ENCODE assay signal across 22 mouse cellular contexts in genomic region chr11:93467711-93468110, GRCm38 (mm10).
DNase-seq lines count a peak whose midpoint lies in the region; ATAC-seq and TF ChIP-seq lines count a peak whose summit lies in the region.
"Had no signal": no experiment of that assay in that cellular context is flagged by ENCODE, and none has a peak within 500 bp of the region (broad histone marks: within the 10 kb centered on the region; RNA-seq: fewer than 3 reads in every experiment).

No protein-coding gene starts in this region.

- peaks cover 15% of the 10 kb centered on the region for H3K4me1 ChIP-seq in hindbrain, embryonic 15.5 days (replicated peaks)
- H3K4me1 ChIP-seq in hindbrain, embryonic 11.5 days (replicated peaks; ENCODE audit: control insufficient read depth, insufficient read depth, low read length) = no peaks in the 10 kb centered on the region
- peaks cover 9% of the 10 kb centered on the region for H3K4me1 ChIP-seq in forebrain, embryonic 13.5 days

- H3K4me3 ChIP-seq in hindbrain, embryonic 15.5 days = no peak overlapping the region
- no peak overlapping the region for H3K4me3 ChIP-seq in hindbrain, embryonic 11.5 days (ENCODE audit: low read depth, low read length)
- H3K4me3 ChIP-seq in layer of hippocampus, adult 2 months = no peak overlapping the region
- H3K4me3 ChIP-seq in forebrain, embryonic 13.5 days = no peak overlapping the region

- DNase-seq in frontal cortex, postnatal 10 days (ENCODE audit: low spot score in 2 of 2) = no peak
- no peak for DNase-seq in hindbrain, embryonic 11.5 days (ENCODE audit: low spot score)
- no peak for DNase-seq in layer of hippocampus, adult 2 months (ENCODE audit: low spot score in 2 of 2)
- DNase-seq in layer of hippocampus, adult 9-11 months = no peak
- peak; percentile 64 for DNase-seq in brain, adult 2 months (ENCODE audit: low read depth, low spot score)
- DNase-seq: adrenal gland, adult 2 months; adrenal gland, adult 8-10 months; adrenal gland, postnatal 10 days; adrenal gland, postnatal 14 days; adrenal gland, postnatal 25 days; adrenal gland, postnatal 36 days; B cell, adult 2 months; cerebellum, adult 11 months; cerebellum, adult 11-12 months; cerebellum, adult 18-20 months had no signal

- H3K9ac ChIP-seq in hindbrain, embryonic 15.5 days = no peak overlapping the region
- H3K9ac ChIP-seq in hindbrain, embryonic 11.5 days (ENCODE audit: low read depth, low read length) = no peak overlapping the region
- H3K9ac ChIP-seq in forebrain, embryonic 13.5 days = no peak overlapping the region

- H3K27ac ChIP-seq in hindbrain, embryonic 15.5 days (replicated peaks) = no peak overlapping the region
- H3K27ac ChIP-seq in hindbrain, embryonic 11.5 days (ENCODE audit: low read depth, low read length) = no peak overlapping the region
- H3K27ac ChIP-seq in layer of hippocampus, adult 2 months = no peak overlapping the region
- H3K27ac ChIP-seq in forebrain, embryonic 13.5 days = no peak overlapping the region

- H3K27me3 ChIP-seq in hindbrain, embryonic 15.5 days = no peaks in the 10 kb centered on the region
- no peaks in the 10 kb centered on the region for H3K27me3 ChIP-seq in hindbrain, embryonic 11.5 days (ENCODE audit: control insufficient read depth, insufficient read depth, low read length)
- H3K27me3 ChIP-seq in forebrain, embryonic 13.5 days = no peaks in the 10 kb centered on the region
- H3K27me3 ChIP-seq: Patski had no signal

- no peaks in the 10 kb centered on the region for H3K36me3 ChIP-seq in hindbrain, embryonic 15.5 days
- no peaks in the 10 kb centered on the region for H3K36me3 ChIP-seq in hindbrain, embryonic 11.5 days (ENCODE audit: control insufficient read depth, insufficient read depth, low read length)
- H3K36me3 ChIP-seq in forebrain, embryonic 13.5 days (ENCODE audit: poor library complexity, severe bottlenecking) = no peaks in the 10 kb centered on the region
- H3K36me3 ChIP-seq: G1E had no signal

- WGBS in hindbrain, embryonic 15.5 days = 91% methylated on average over 3 of the region's 3 CpGs
- WGBS in hindbrain, embryonic 11.5 days = 84% methylated on average over 3 of the region's 3 CpGs
- 93% methylated on average over 3 of the region's 3 CpGs for WGBS in forebrain, embryonic 13.5 days

- no peak overlapping the region for H3K4me2 ChIP-seq in hindbrain, embryonic 15.5 days
- H3K4me2 ChIP-seq in hindbrain, embryonic 11.5 days (replicated peaks; ENCODE audit: low read depth, low read length) = no peak overlapping the region
- H3K4me2 ChIP-seq in forebrain, embryonic 13.5 days = no peak overlapping the region

- peak; percentile 51 for ATAC-seq in frontal cortex, adult (ENCODE audit: low TSS enrichment)
- ATAC-seq in hindbrain, embryonic 15.5 days (ENCODE audit: low FRiP score, low read depth) = 0 out of 2 replicates have a peak, but pooled peaks have one; percentile 34
- ATAC-seq in hindbrain, embryonic 11.5 days (ENCODE audit: low FRiP score) = no peak
- no peak for ATAC-seq in forebrain, embryonic 13.5 days
- ATAC-seq: activated CD4-positive, CD25-positive, alpha-beta regulatory T cell, adult 4 months; CD4-positive, CD25-positive, alpha-beta regulatory T cell, adult 4 months; Patski had no signal

- no peaks in the 10 kb centered on the region for H3K9me3 ChIP-seq in hindbrain, embryonic 15.5 days
- no peaks in the 10 kb centered on the region for H3K9me3 ChIP-seq in hindbrain, embryonic 11.5 days (ENCODE audit: control insufficient read depth, low read length)
- H3K9me3 ChIP-seq in forebrain, embryonic 13.5 days (replicated peaks) = no peaks in the 10 kb centered on the region

- TF ChIP-seq CTCF in layer of hippocampus, adult 2 months (conservative IDR thresholded peaks at IDR 0.05) = peak; percentile 24; the same call in 1 of the 2 replicates

Comparison
In these comparisons a context has a peak if more than half of its experiments do, and no peak if none do; other contexts are left out.
1. ATAC-seq: peak in frontal cortex, adult (single experiment) and hindbrain, embryonic 15.5 days (single experiment); none in hindbrain, embryonic 11.5 days (single experiment) and forebrain, embryonic 13.5 days (single experiment).